Mouse (Mus musculus) heart, adult 2 months (tissue): ENCODE results near the gene Gbp2.

ENCODE experiments used
- CTCF ChIP-seq: fragments of 200-600 bp; IDR thresholded peaks from 2 replicates; pipeline ENCODE4 v1.8.1; 2022; ENCODE audit warnings: antibody characterized with exemption, mild to moderate bottlenecking, moderate library complexity
- EP300 ChIP-seq: fragments of 200-500 bp; IDR thresholded peaks from 2 replicates; pipeline ENCODE4 v1.6.1; 2011; ENCODE audit warnings: low read depth, low read length, control low read depth; ENCODE audit not compliant: insufficient read depth

- TF ChIP-seq CTCF (no peak), EP300 (no peak)
Observed at GRCm38 (mm10) chr3:142650205-142650604, 29.8 kb downstream of the Gbp2 start.
